Mouse (Mus musculus): ENCODE results near the gene Scgb2b2.

Gene Scgb2b2

DNA sequence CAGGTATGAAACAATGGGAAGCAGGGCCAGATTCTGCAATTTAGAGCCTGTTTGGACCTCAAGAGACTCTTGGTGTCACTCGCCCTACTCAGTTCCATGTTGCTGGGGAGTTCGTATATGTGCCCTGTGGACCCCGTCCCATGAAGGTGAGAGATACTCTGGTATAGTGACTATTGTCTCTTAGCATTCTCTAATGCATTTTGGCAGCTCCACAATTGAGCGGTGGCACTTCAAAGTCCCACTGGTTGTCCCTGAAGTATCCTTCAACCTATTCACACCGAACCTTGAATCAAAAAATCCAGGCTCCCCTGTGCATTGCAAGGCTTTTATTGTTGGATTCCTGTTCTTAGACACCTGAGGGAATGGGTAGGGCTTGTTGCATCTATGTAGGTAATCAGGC, at the start of gene Scgb2b2:
Gene Scgb2b2, plus strand, starts transcription at position 301 of the 400 bp plus-strand sequence.
- no peak for DNase-seq

DNA sequence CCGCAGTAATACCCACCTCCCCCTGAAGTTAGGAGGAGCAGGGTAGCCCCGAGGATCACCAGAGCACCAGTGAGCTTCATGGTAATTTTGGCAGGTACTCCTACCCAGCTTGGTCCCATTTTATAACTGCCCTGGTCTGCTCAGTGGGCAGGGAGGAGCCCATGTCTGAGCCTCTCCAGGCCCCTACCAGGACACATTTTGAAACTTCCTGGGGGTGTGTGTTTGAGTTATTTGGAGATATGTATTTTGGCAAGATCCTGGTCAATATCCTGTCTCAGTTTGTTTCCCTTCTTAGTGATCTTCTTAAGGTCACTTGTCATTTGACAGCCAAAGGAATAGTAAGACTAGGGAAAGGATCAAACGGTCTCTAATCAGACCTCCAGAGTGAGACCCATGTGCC, 1.4 kb downstream of the Scgb2b2 start, which contains the start of gene Scgb1b2:
Gene Scgb1b2, minus strand, starts transcription at position 101 of the 400 bp plus-strand sequence.
- no peak for DNase-seq

Data from lung, adult 18-20 months (tissue).